Comparison of ENCODE assay signal across 8 mouse cellular contexts in the genomic region with DNA sequence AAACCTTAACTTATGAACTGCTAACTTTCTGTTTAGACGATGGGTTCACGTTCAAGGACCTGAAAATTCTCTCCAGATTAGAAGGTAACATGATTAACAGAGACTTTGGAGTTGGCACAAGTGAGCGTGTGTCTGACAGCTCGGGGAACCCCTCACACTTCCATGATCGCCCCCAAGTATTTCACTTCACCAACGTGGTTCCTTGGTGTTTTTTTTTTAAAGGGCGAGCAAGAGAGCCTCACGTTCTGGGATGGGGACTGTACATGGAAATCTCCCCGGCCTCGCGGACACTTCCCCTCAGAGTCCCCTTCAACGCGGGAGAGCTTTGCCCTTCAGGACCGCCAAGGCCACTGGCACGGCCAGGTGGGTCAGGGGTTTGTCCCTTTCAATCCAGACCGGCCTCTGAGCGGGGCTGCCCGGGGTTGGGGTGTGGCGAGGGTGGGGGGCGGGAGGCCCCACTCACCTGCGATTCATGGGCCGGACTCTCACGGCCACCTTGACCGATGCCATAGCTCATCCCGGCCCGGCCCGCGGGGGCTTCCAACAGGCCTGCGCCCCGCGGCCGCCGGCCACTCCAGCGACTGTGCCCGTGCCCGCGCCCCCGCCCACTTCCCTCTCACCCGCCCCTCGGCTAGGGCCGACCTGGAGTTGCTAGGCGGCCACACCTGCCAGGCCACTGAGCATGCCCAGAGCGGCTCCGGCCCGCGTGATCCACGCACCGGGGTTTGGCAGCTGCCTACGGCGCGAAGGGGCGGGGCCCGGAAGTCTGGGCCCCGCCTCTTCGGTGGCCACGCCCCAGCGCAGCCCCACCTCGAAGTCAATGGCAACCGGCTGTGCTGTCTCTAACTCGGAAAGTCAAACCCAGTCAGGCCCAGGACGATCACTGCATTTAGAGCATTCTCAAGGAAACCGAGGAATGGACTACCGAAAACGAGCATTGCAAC. TPM values are rescaled to one million over a fixed set of nuclear protein-coding genes. Genes with fewer than 3 reads are reported as not detected.
DNase-seq lines count a peak whose midpoint lies in the region; ATAC-seq and TF ChIP-seq lines count a peak whose summit lies in the region.

Gene Kif16b, minus strand, starts transcription at position 670 of the 944 bp plus-strand sequence.

- under 1% methylated on average over 61 of the region's 64 CpGs for WGBS in kidney, embryonic 14.5 days
- under 1% methylated on average over 63 of the region's 64 CpGs for WGBS in limb, embryonic 15.5 days

- H3K27me3 ChIP-seq in kidney, embryonic 14.5 days (ENCODE audit: control insufficient read depth, insufficient read depth, low read length), result no peaks in the 10 kb centered on the region
- H3K27me3 ChIP-seq in limb, embryonic 15.5 days, result no peaks in the 10 kb centered on the region

- no peak for TF ChIP-seq CTCF in bone marrow macrophage, adult 2 months (IDR thresholded peaks at IDR 0.05; ENCODE audit: low read depth, low read length)
- TF ChIP-seq CTCF in embryonic fibroblast, embryonic 13.5 days (IDR thresholded peaks at IDR 0.05; ENCODE audit: borderline replicate concordance, insufficient read depth, low read length), result no peak

- H3K9me3 ChIP-seq in kidney, embryonic 14.5 days (ENCODE audit: control insufficient read depth, low read length), result no peaks in the 10 kb centered on the region
- no peaks in the 10 kb centered on the region for H3K9me3 ChIP-seq in limb, embryonic 15.5 days

- H3K4me3 ChIP-seq in bone marrow macrophage, adult 2 months (ENCODE audit: insufficient read depth, low read length), result peak within 1 kb of the TSS; percentile 93
- peak within 1 kb of the TSS; percentile 59 for H3K4me3 ChIP-seq in embryonic fibroblast, embryonic 13.5 days (ENCODE audit: insufficient read depth, low read length)
- H3K4me3 ChIP-seq in kidney, embryonic 14.5 days (ENCODE audit: low read length), result peak within 1 kb of the TSS; percentile 77
- H3K4me3 ChIP-seq in limb, embryonic 15.5 days, result peak within 1 kb of the TSS; percentile 88

- peak within 1 kb of the TSS; percentile 81 for H3K4me2 ChIP-seq in kidney, embryonic 14.5 days (replicated peaks; ENCODE audit: low read depth, low read length)
- peak within 1 kb of the TSS; percentile 85 for H3K4me2 ChIP-seq in limb, embryonic 15.5 days

- H3K4me1 ChIP-seq in bone marrow macrophage, adult 2 months (ENCODE audit: control insufficient read depth, insufficient read depth, low read length), result peaks cover 19% of the 10 kb centered on the region
- H3K4me1 ChIP-seq in embryonic fibroblast, embryonic 13.5 days (ENCODE audit: control insufficient read depth, insufficient read depth, low read length), result peaks cover 2% of the 10 kb centered on the region
- 0 out of 2 replicates have a peak, but pooled peaks cover 11% of the 10 kb centered on the region for H3K4me1 ChIP-seq in kidney, embryonic 14.5 days (ENCODE audit: control insufficient read depth, insufficient read depth, low read length)
- H3K4me1 ChIP-seq in limb, embryonic 15.5 days, result peaks cover 12% of the 10 kb centered on the region

- peak; percentile 96 for ATAC-seq in kidney, embryonic 14.5 days (ENCODE audit: low FRiP score, low TSS enrichment)
- ATAC-seq in limb, embryonic 15.5 days (ENCODE audit: insufficient number of reproducible peaks, low FRiP score, low TSS enrichment, low read depth), result peak; percentile 92

- TF ChIP-seq POLR2A in bone marrow macrophage, adult 2 months (IDR thresholded peaks at IDR 0.05; ENCODE audit: borderline replicate concordance, low read depth, low read length), result no peak
- peak; percentile 70 for TF ChIP-seq POLR2A in embryonic fibroblast, embryonic 13.5 days (IDR thresholded peaks at IDR 0.05; ENCODE audit: low read depth, low read length)

- no peaks in the 10 kb centered on the region for H3K36me3 ChIP-seq in kidney, embryonic 14.5 days (ENCODE audit: control insufficient read depth, insufficient read depth, low read length)
- no peaks in the 10 kb centered on the region for H3K36me3 ChIP-seq in limb, embryonic 15.5 days

- H3K9ac ChIP-seq in kidney, embryonic 14.5 days (ENCODE audit: low read depth, low read length), result peak within 1 kb of the TSS; percentile 82
- peak within 1 kb of the TSS; percentile 78 for H3K9ac ChIP-seq in limb, embryonic 15.5 days

- DNase-seq in 416B (ENCODE audit: low read depth), result peak; percentile 92
- peak; percentile 92 to 94 for DNase-seq in heart, adult 9 months (ENCODE audit: low spot score in 2 of 2)
- peak; percentile 53 to 80 for DNase-seq in monocyte, adult 2 months (ENCODE audit: low read depth in 1 of 2, low spot score in 2 of 2)
- DNase-seq in spleen, postnatal 36 days (ENCODE audit: low spot score in 2 of 2), result peak; percentile 93

- peak within 1 kb of the TSS; percentile 75 for H3K27ac ChIP-seq in bone marrow macrophage, adult 2 months (ENCODE audit: insufficient read depth, low read depth, low read length)
- no peak within 1 kb of the TSS for H3K27ac ChIP-seq in embryonic fibroblast, embryonic 13.5 days (ENCODE audit: insufficient read depth, low read length)
- H3K27ac ChIP-seq in kidney, embryonic 14.5 days (ENCODE audit: low read depth, low read length), result peak within 1 kb of the TSS; percentile 55; the same call in 1 of the 2 replicates
- peak within 1 kb of the TSS; percentile 81 for H3K27ac ChIP-seq in limb, embryonic 15.5 days

RNA-seq across cellular contexts. Expression of gene Kif16b, which starts in this region (rescaled TPM):
- 20.7 and 21.9 TPM in 2 replicates for polyA plus RNA-seq in bone marrow macrophage, adult 2 months (2012; ENCODE audit: insufficient read depth, insufficient read length, missing spikeins)
- polyA plus RNA-seq in embryonic fibroblast, embryonic 13.5 days (2011; ENCODE audit: insufficient read length, low read depth, missing spikeins), result 13.7 and 14.0 TPM in 2 replicates
- 9.0 and 17.1 TPM in 2 replicates for polyA plus RNA-seq in kidney, embryonic 14.5 days (2014; fragmentation: Nextera tagmentation; extraction: Ambion mirVana)
- polyA plus RNA-seq in limb, embryonic 15.5 days (2015; fragmentation: Nextera tagmentation; extraction: Ambion mirVana), result 9.2 and 10.1 TPM in 2 replicates
